Mouse (Mus musculus): Measurements from ENCODE around the gene Taok1. TPM values are rescaled to one million over a fixed set of nuclear protein-coding genes. Genes with fewer than 3 reads are reported as not detected.
A peak's percentile ranks its signal among the peaks of the same experiment; 100 is the strongest.

Taok1 gene
- total and polyA plus RNA-seq, 2 experiments from 2014 or later = 14.2 to 35.9 TPM

DNA sequence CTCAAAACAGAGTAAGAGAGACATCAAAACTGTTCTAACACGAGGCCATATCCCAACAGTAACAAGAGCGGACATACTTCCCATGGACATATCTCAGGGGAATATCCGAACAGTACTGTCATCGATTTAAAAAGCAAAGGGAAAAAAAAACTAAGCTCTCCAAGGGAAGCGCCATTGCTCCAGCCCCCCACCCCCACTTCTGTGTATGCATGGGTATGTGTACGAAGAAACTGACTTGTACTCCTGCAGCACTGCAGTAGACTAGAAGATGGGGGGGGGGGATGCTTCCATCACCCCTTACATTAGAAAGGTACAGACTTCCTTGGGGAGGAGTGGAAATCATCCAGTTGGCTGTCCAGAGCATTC is 1.2 kb downstream of the Taok1 start:
- H3K4me2 ChIP-seq (ENCODE audit: low read depth, low read length) = peak overlapping the region; percentile 88
- H3K4me1 ChIP-seq (ENCODE audit: control insufficient read depth, insufficient read depth) = peaks cover 14% of the 10 kb centered on the region; the same call in 1 of the 2 replicates
- H3K36me3 ChIP-seq (replicated peaks; ENCODE audit: control insufficient read depth, insufficient read depth, low read length) = no peaks in the 10 kb centered on the region
- ATAC-seq (ENCODE audit: insufficient read depth, low read depth) (no peak), DNase-seq (ENCODE audit: low spot score) (no peak)
- H3K9me3 ChIP-seq (replicated peaks; ENCODE audit: control insufficient read depth, low read length) = no peaks in the 10 kb centered on the region
- H3K27ac ChIP-seq (ENCODE audit: low read depth) = peak overlapping the region; percentile 99
- TF ChIP-seq EP300 (IDR thresholded peaks at IDR 0.05; ENCODE audit: low read depth) (no peak), CTCF (IDR thresholded peaks at IDR 0.05; ENCODE audit: low read depth) (no peak)
- WGBS = 2% methylated on average over 6 of the region's 6 CpGs
- no peaks in the 10 kb centered on the region for H3K27me3 ChIP-seq (ENCODE audit: control insufficient read depth, insufficient read depth, low read length)
- peak overlapping the region; percentile 100 for H3K4me3 ChIP-seq (ENCODE audit: low read depth, low read length)
- H3K9ac ChIP-seq (replicated peaks; ENCODE audit: low read depth, low read length) = peak overlapping the region; percentile 100

- H3K9me3 ChIP-seq (replicated peaks; ENCODE audit: control insufficient read depth, low read length) = no peaks in the 10 kb centered on the region
- H3K27me3 ChIP-seq (ENCODE audit: control insufficient read depth, insufficient read depth, low read length) = no peaks in the 10 kb centered on the region
- no peak overlapping the region for H3K9ac ChIP-seq (replicated peaks; ENCODE audit: low read depth, low read length)
- ATAC-seq (ENCODE audit: insufficient read depth, low read depth) = no peak
- peaks cover 2% of the 10 kb centered on the region; the same call in 1 of the 2 replicates for H3K36me3 ChIP-seq (replicated peaks; ENCODE audit: control insufficient read depth, insufficient read depth, low read length)
- DNase-seq (ENCODE audit: low spot score) = no peak
- TF ChIP-seq EP300 (IDR thresholded peaks at IDR 0.05; ENCODE audit: low read depth) (no peak), CTCF (IDR thresholded peaks at IDR 0.05; ENCODE audit: low read depth) (no peak)
- no peak overlapping the region for H3K4me3 ChIP-seq (ENCODE audit: low read depth, low read length)
- H3K27ac ChIP-seq (ENCODE audit: low read depth) = no peak overlapping the region
- no peaks in the 10 kb centered on the region for H3K4me1 ChIP-seq (ENCODE audit: control insufficient read depth, insufficient read depth)
- H3K4me2 ChIP-seq (ENCODE audit: low read depth, low read length) = no peak overlapping the region
Measured at GRCm38 (mm10) chr11:77597266-77597665, 10.3 kb downstream of the Taok1 start.

DNA sequence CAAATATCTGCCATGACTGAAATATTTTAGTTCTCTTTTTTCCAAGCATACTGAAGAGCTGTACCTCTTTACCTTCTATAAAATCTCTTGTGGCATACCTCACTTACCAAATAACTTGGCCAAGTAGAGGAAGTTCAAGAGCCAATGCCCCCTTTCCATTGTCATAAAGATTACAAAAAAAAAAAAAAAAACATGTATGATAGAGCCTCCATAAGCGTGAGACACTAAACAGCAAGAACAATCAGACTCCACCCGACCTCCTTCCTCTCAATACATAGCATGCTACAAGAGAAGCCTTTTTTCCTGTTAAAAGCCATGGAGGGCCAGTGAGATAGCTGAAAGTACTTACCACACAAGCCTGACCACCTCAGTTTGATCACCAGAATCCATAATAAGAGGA is 16.2 kb downstream of the Taok1 start:
- Histone ChIP-seq H3K4me2 (ENCODE audit: low read depth, low read length) (no peak overlapping the region), H3K27me3 (ENCODE audit: control insufficient read depth, insufficient read depth, low read length) (no peaks in the 10 kb centered on the region), H3K9me3 (replicated peaks; ENCODE audit: control insufficient read depth, low read length) (no peaks in the 10 kb centered on the region), H3K9ac (replicated peaks; ENCODE audit: low read depth, low read length) (no peak overlapping the region), H3K36me3 (replicated peaks; ENCODE audit: control insufficient read depth, insufficient read depth, low read length) (no peaks in the 10 kb centered on the region; the same call in 1 of the 2 replicates), H3K27ac (ENCODE audit: low read depth) (no peak overlapping the region), H3K4me3 (ENCODE audit: low read depth, low read length) (no peak overlapping the region), H3K4me1 (ENCODE audit: control insufficient read depth, insufficient read depth) (peaks cover 8% of the 10 kb centered on the region; the same call in 1 of the 2 replicates)
- ATAC-seq (ENCODE audit: insufficient read depth, low read depth) = no peak
- DNase-seq (ENCODE audit: low spot score) = no peak
- WGBS = 63% methylated on average over 2 of the region's 2 CpGs
- TF ChIP-seq EP300 (IDR thresholded peaks at IDR 0.05; ENCODE audit: low read depth) (no peak), CTCF (IDR thresholded peaks at IDR 0.05; ENCODE audit: low read depth) (no peak)

GRCm38 (mm10) chr11:77590801-77591200 is 16.8 kb downstream of the Taok1 start:
- Histone ChIP-seq H3K9ac (replicated peaks; ENCODE audit: low read depth, low read length) (no peak overlapping the region), H3K4me3 (ENCODE audit: low read depth, low read length) (no peak overlapping the region), H3K27ac (ENCODE audit: low read depth) (no peak overlapping the region), H3K36me3 (replicated peaks; ENCODE audit: control insufficient read depth, insufficient read depth, low read length) (no peaks in the 10 kb centered on the region; the same call in 1 of the 2 replicates), H3K4me2 (ENCODE audit: low read depth, low read length) (no peak overlapping the region), H3K9me3 (replicated peaks; ENCODE audit: control insufficient read depth, low read length) (no peaks in the 10 kb centered on the region), H3K27me3 (ENCODE audit: control insufficient read depth, insufficient read depth, low read length) (no peaks in the 10 kb centered on the region), H3K4me1 (ENCODE audit: control insufficient read depth, insufficient read depth) (peaks cover 8% of the 10 kb centered on the region; the same call in 1 of the 2 replicates)
- no peak for DNase-seq (ENCODE audit: low spot score)
- 94% methylated on average over 2 of the region's 2 CpGs for WGBS
- TF ChIP-seq CTCF (IDR thresholded peaks at IDR 0.05; ENCODE audit: low read depth) (no peak), EP300 (IDR thresholded peaks at IDR 0.05; ENCODE audit: low read depth) (no peak)
- no peak for ATAC-seq (ENCODE audit: insufficient read depth, low read depth)

DNA sequence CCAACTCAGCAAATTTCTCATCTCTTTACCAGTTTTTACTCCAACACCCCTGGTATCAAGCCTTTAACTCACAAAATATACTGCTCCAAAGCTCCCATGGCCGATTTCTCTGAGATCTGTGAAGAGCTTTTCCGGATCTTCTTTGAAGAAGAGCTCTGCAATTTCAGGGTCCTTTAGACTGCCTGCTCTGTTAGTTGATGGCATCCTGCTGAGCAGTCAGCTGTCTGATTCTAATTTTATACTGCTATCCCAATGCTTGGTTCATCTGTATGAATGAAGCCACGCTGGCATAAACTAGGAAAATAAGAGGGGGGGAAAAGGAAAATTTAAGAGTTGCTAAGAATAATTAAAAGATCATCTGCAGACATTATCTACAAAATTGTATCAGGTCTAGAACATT is 22.4 kb downstream of the Taok1 start:
- no peak for ATAC-seq (ENCODE audit: insufficient read depth, low read depth)
- Histone ChIP-seq H3K4me3 (ENCODE audit: low read depth, low read length) (no peak overlapping the region), H3K9ac (replicated peaks; ENCODE audit: low read depth, low read length) (no peak overlapping the region), H3K9me3 (replicated peaks; ENCODE audit: control insufficient read depth, low read length) (no peaks in the 10 kb centered on the region), H3K27ac (ENCODE audit: low read depth) (no peak overlapping the region), H3K36me3 (replicated peaks; ENCODE audit: control insufficient read depth, insufficient read depth, low read length) (peaks cover 38% of the 10 kb centered on the region), H3K27me3 (ENCODE audit: control insufficient read depth, insufficient read depth, low read length) (no peaks in the 10 kb centered on the region), H3K4me1 (ENCODE audit: control insufficient read depth, insufficient read depth) (peaks cover 8% of the 10 kb centered on the region; the same call in 1 of the 2 replicates), H3K4me2 (ENCODE audit: low read depth, low read length) (no peak overlapping the region)
- no peak for DNase-seq (ENCODE audit: low spot score)
- WGBS = 76% methylated on average over 3 of the region's 3 CpGs
- TF ChIP-seq EP300 (IDR thresholded peaks at IDR 0.05; ENCODE audit: low read depth) (no peak), CTCF (IDR thresholded peaks at IDR 0.05; ENCODE audit: low read depth) (no peak)

GRCm38 (mm10) chr11:77545261-77545660 is 62.4 kb downstream of the Taok1 start:
- no peaks in the 10 kb centered on the region for H3K27me3 ChIP-seq (ENCODE audit: control insufficient read depth, insufficient read depth, low read length)
- no peaks in the 10 kb centered on the region for H3K9me3 ChIP-seq (replicated peaks; ENCODE audit: control insufficient read depth, low read length)
- H3K4me2 ChIP-seq (ENCODE audit: low read depth, low read length) = no peak overlapping the region
- ATAC-seq (ENCODE audit: insufficient read depth, low read depth) = no peak
- H3K36me3 ChIP-seq (replicated peaks; ENCODE audit: control insufficient read depth, insufficient read depth, low read length) = peaks cover 75% of the 10 kb centered on the region
- H3K4me3 ChIP-seq (ENCODE audit: low read depth, low read length) = no peak overlapping the region
- no peak for DNase-seq (ENCODE audit: low spot score)
- H3K27ac ChIP-seq (ENCODE audit: low read depth) = no peak overlapping the region
- WGBS = 93% methylated on average over 7 of the region's 7 CpGs
- no peak overlapping the region for H3K9ac ChIP-seq (replicated peaks; ENCODE audit: low read depth, low read length)
- H3K4me1 ChIP-seq (ENCODE audit: control insufficient read depth, insufficient read depth) = no peaks in the 10 kb centered on the region
- TF ChIP-seq CTCF (IDR thresholded peaks at IDR 0.05; ENCODE audit: low read depth) (no peak), EP300 (IDR thresholded peaks at IDR 0.05; ENCODE audit: low read depth) (no peak)

Measured in heart, postnatal 0 days (tissue).